In genomic region chr13:3635076-3635475, GRCm38 (mm10) we compare ENCODE assay signal across 21 mouse cellular contexts. TPM values are rescaled to one million over a fixed set of nuclear protein-coding genes. Genes with fewer than 3 reads are reported as not detected.
DNase-seq lines count a peak whose midpoint lies in the region; ATAC-seq lines count a peak whose summit lies in the region.
"Had no signal": no experiment of that assay in that cellular context is flagged by ENCODE, and none has a peak within 500 bp of the region (broad histone marks: within the 10 kb centered on the region; RNA-seq: fewer than 3 reads in every experiment).

No protein-coding gene starts in this region.

- ATAC-seq in hindbrain, embryonic 15.5 days (ENCODE audit: low FRiP score, low read depth) = no peak
- ATAC-seq in kidney, embryonic 15.5 days (replicated peaks; ENCODE audit: low FRiP score) = no peak

- H3K36me3 ChIP-seq in hindbrain, embryonic 15.5 days = no peaks in the 10 kb centered on the region
- no peaks in the 10 kb centered on the region for H3K36me3 ChIP-seq in hindbrain, embryonic 10.5 days
- H3K36me3 ChIP-seq in kidney, embryonic 15.5 days = no peaks in the 10 kb centered on the region
- H3K36me3 ChIP-seq: forebrain, embryonic 10.5 days; heart, embryonic 13.5 days; limb, embryonic 13.5 days; liver, embryonic 15.5 days had no signal

- peak overlapping the region; percentile 56; the same call in 1 of the 2 replicates for H3K4me3 ChIP-seq in hindbrain, embryonic 15.5 days
- H3K4me3 ChIP-seq in hindbrain, embryonic 10.5 days = no peak overlapping the region
- H3K4me3 ChIP-seq in kidney, embryonic 15.5 days (replicated peaks) = no peak overlapping the region

- H3K9me3 ChIP-seq in hindbrain, embryonic 15.5 days = no peaks in the 10 kb centered on the region
- H3K9me3 ChIP-seq in hindbrain, embryonic 10.5 days = 0 out of 2 replicates have a peak, but pooled peaks cover 3% of the 10 kb centered on the region
- H3K9me3 ChIP-seq in kidney, embryonic 15.5 days (replicated peaks) = no peaks in the 10 kb centered on the region
- H3K9me3 ChIP-seq: forebrain, embryonic 10.5 days; heart, embryonic 13.5 days; limb, embryonic 13.5 days; liver, embryonic 15.5 days had no signal

- no peak overlapping the region; the same call in 1 of the 2 replicates for H3K4me2 ChIP-seq in hindbrain, embryonic 15.5 days
- H3K4me2 ChIP-seq in kidney, embryonic 15.5 days = no peak overlapping the region

- H3K27ac ChIP-seq in hindbrain, embryonic 15.5 days (replicated peaks) = no peak overlapping the region
- H3K27ac ChIP-seq in hindbrain, embryonic 10.5 days = no peak overlapping the region
- no peak overlapping the region for H3K27ac ChIP-seq in kidney, embryonic 15.5 days
- H3K27ac ChIP-seq: heart, embryonic 13.5 days; limb, embryonic 13.5 days; liver, embryonic 15.5 days had no signal

- DNase-seq in hindbrain, embryonic 10.5 days (ENCODE audit: low spot score) = no peak
- DNase-seq in kidney, postnatal 10 days = peak; percentile 15
- DNase-seq in A20 (ENCODE audit: low read depth, low spot score) = peak; percentile 48
- DNase-seq in kidney, postnatal 14 days = peak; percentile 41
- DNase-seq in ovary, postnatal 14 days (ENCODE audit: low spot score) = no peak
- DNase-seq: adrenal gland, postnatal 14 days; cerebellum, adult 2 months; gastrocnemius, postnatal 10 days; heart, adult 18-20 months; heart, postnatal 14 days; layer of hippocampus, postnatal 36 days; lung, postnatal 4 days; right cerebral cortex, postnatal 14 days; thymus, adult 2 months; thymus, postnatal 4 days had no signal

- 89% methylated on average over 3 of the region's 3 CpGs for WGBS in hindbrain, embryonic 15.5 days
- WGBS in hindbrain, embryonic 10.5 days = 95% methylated on average over 3 of the region's 3 CpGs
- WGBS in kidney, embryonic 15.5 days = 80% methylated on average over 3 of the region's 3 CpGs

- H3K9ac ChIP-seq in hindbrain, embryonic 15.5 days = no peak overlapping the region
- H3K9ac ChIP-seq in kidney, embryonic 15.5 days = no peak overlapping the region

- H3K4me1 ChIP-seq in hindbrain, embryonic 15.5 days (replicated peaks) = 0 out of 2 replicates have a peak, but pooled peaks cover 6% of the 10 kb centered on the region
- H3K4me1 ChIP-seq in hindbrain, embryonic 10.5 days (replicated peaks) = peaks cover 5% of the 10 kb centered on the region
- peaks cover 9% of the 10 kb centered on the region; the same call in 1 of the 2 replicates for H3K4me1 ChIP-seq in kidney, embryonic 15.5 days

- H3K27me3 ChIP-seq in hindbrain, embryonic 15.5 days = no peaks in the 10 kb centered on the region
- peaks cover 7% of the 10 kb centered on the region; the same call in 1 of the 2 replicates for H3K27me3 ChIP-seq in hindbrain, embryonic 10.5 days (ENCODE audit: insufficient read depth, poor library complexity, severe bottlenecking)
- H3K27me3 ChIP-seq in kidney, embryonic 15.5 days = 0 out of 2 replicates have a peak, but pooled peaks cover 2% of the 10 kb centered on the region
- H3K27me3 ChIP-seq: heart, embryonic 13.5 days; limb, embryonic 13.5 days; liver, embryonic 15.5 days had no signal

RNA-seq across cellular contexts. Expression of gene Asb13, which starts 1.2 kb away (rescaled TPM):
- 13.4 and 17.9 TPM in 2 replicates for polyA plus RNA-seq in hindbrain, embryonic 15.5 days (2015; fragmentation: Nextera tagmentation; extraction: Ambion mirVana)
- polyA plus RNA-seq in hindbrain, embryonic 10.5 days (2016; fragmentation: Nextera tagmentation; extraction: Ambion mirVana) = 14.3 and 16.2 TPM in 2 replicates
- polyA plus RNA-seq in kidney, embryonic 15.5 days (2015; fragmentation: Nextera tagmentation; extraction: Ambion mirVana) = 14.4 and 15.0 TPM in 2 replicates

RNA-seq across cellular contexts. Expression of gene Fam208b, which starts 24.2 kb away (rescaled TPM):
- polyA plus RNA-seq in hindbrain, embryonic 15.5 days (2015; fragmentation: Nextera tagmentation; extraction: Ambion mirVana) = 13.5 and 16.8 TPM in 2 replicates
- 14.2 and 17.7 TPM in 2 replicates for polyA plus RNA-seq in hindbrain, embryonic 10.5 days (2016; fragmentation: Nextera tagmentation; extraction: Ambion mirVana)
- 14.0 and 16.7 TPM in 2 replicates for polyA plus RNA-seq in kidney, embryonic 15.5 days (2015; fragmentation: Nextera tagmentation; extraction: Ambion mirVana)

Comparison
In these comparisons a context has a peak if more than half of its experiments do, and no peak if none do; other contexts are left out.
1. DNase-seq: peak in kidney, postnatal 10 days (single experiment), A20 (single experiment) and kidney, postnatal 14 days (single experiment); none in hindbrain, embryonic 10.5 days (single experiment) and ovary, postnatal 14 days (single experiment).